ENCODE assay signal across 8 mouse cellular contexts in genomic region chr5:136714879-136715278, GRCm38 (mm10). TPM values are rescaled to one million over a fixed set of nuclear protein-coding genes. Genes with fewer than 3 reads are reported as not detected.
A peak's percentile ranks its signal among the peaks of the same experiment; 100 is the strongest.
DNase-seq lines count a peak whose midpoint lies in the region; ATAC-seq and TF ChIP-seq lines count a peak whose summit lies in the region.

No protein-coding gene starts in this region.

- no peaks in the 10 kb centered on the region for H3K9me3 ChIP-seq in forebrain, postnatal 0 days (ENCODE audit: low read length)
- H3K9me3 ChIP-seq in limb, embryonic 12.5 days, result no peaks in the 10 kb centered on the region

- peak overlapping the region; percentile 11; the same call in 1 of the 2 replicates for H3K4me3 ChIP-seq in forebrain, postnatal 0 days (ENCODE audit: low read depth, low read length)
- 0 out of 2 replicates have a peak overlapping the region, but pooled peaks have one; percentile 15 for H3K4me3 ChIP-seq in limb, embryonic 12.5 days (replicated peaks)

- H3K9ac ChIP-seq in forebrain, postnatal 0 days, result 0 out of 2 replicates have a peak overlapping the region, but pooled peaks have one; percentile 47
- no peak overlapping the region for H3K9ac ChIP-seq in limb, embryonic 12.5 days (replicated peaks)

- 23% methylated on average over 11 of the region's 11 CpGs for WGBS in forebrain, postnatal 0 days
- WGBS in limb, embryonic 12.5 days, result 21% methylated on average over 11 of the region's 11 CpGs

- intact Hi-C loops in gastrocnemius, postnatal 14 days (cut with DNase I; ENCODE audit: low total_unique reads), result no loop called here

- H3K27me3 ChIP-seq in forebrain, postnatal 0 days (ENCODE audit: insufficient read depth, low read length), result no peaks in the 10 kb centered on the region
- H3K27me3 ChIP-seq in limb, embryonic 12.5 days, result peaks cover 25% of the 10 kb centered on the region

- peak; percentile 76 for TF ChIP-seq CTCF in forebrain, postnatal 0 days (IDR thresholded peaks at IDR 0.05; ENCODE audit: low read depth)

- 0 out of 2 replicates have a peak, but pooled peaks have one; percentile 27 for ATAC-seq in forebrain, postnatal 0 days
- no peak for ATAC-seq in limb, embryonic 12.5 days (ENCODE audit: insufficient number of reproducible peaks, insufficient read depth, low FRiP score, low TSS enrichment, low read depth)

- no peaks in the 10 kb centered on the region for H3K36me3 ChIP-seq in forebrain, postnatal 0 days (ENCODE audit: insufficient read depth)
- H3K36me3 ChIP-seq in limb, embryonic 12.5 days, result no peaks in the 10 kb centered on the region

- no peak overlapping the region for H3K27ac ChIP-seq in forebrain, postnatal 0 days (ENCODE audit: low read depth, low read length)
- no peak overlapping the region for H3K27ac ChIP-seq in limb, embryonic 12.5 days

- H3K4me1 ChIP-seq in forebrain, postnatal 0 days (ENCODE audit: insufficient read depth), result peaks cover 6% of the 10 kb centered on the region; the same call in 1 of the 2 replicates
- peaks cover 33% of the 10 kb centered on the region for H3K4me1 ChIP-seq in limb, embryonic 12.5 days (replicated peaks)

- DNase-seq in gastrocnemius, postnatal 14 days, result peak; percentile 31
- DNase-seq in gastrocnemius, postnatal 4 days (ENCODE audit: low spot score in 2 of 2), result no peak
- DNase-seq in A20 (ENCODE audit: low read depth, low spot score), result peak; percentile 62
- peak; percentile 50 for DNase-seq in c-Kit-positive CD71-negative TER-119-negative erythroid progenitor cells, embryonic 14.5 days (ENCODE audit: low read depth)
- DNase-seq in forebrain, postnatal 0 days, result peak; percentile 74
- DNase-seq in naive thymus-derived CD4-positive, alpha-beta T cell, adult 2 months (ENCODE audit: low read depth), result peak; percentile 43
- DNase-seq in thymus, postnatal 4 days, result peak; percentile 92

- peak overlapping the region; percentile 39 for H3K4me2 ChIP-seq in forebrain, postnatal 0 days (ENCODE audit: low read depth)
- H3K4me2 ChIP-seq in limb, embryonic 12.5 days, result peak overlapping the region; percentile 42

RNA-seq across cellular contexts. Expression of gene Myl10, which starts 21.9 kb away (rescaled TPM):
- total RNA-seq in gastrocnemius, postnatal 14 days (2021), result 1 to 10 TPM; 6.0 to 7.3 TPM
- total RNA-seq in gastrocnemius, postnatal 4 days (2021), result 1 to 10 TPM; 7.8 to 8.1 TPM
- total RNA-seq in forebrain, postnatal 0 days (2014; rRNA removed), result not detected in 2 replicates
- not detected in 2 replicates for polyA plus RNA-seq in forebrain, postnatal 0 days (2015; fragmentation: Nextera tagmentation; extraction: Ambion mirVana)
- not detected in 2 replicates for polyA plus RNA-seq in limb, embryonic 12.5 days (2016; fragmentation: Nextera tagmentation; extraction: Ambion mirVana)

Comparison
In these comparisons a context has a peak if more than half of its experiments do, and no peak if none do; other contexts are left out.
1. DNase-seq: peak in gastrocnemius, postnatal 14 days (single experiment), A20 (single experiment), c-Kit-positive CD71-negative TER-119-negative erythroid progenitor cells, embryonic 14.5 days (single experiment), forebrain, postnatal 0 days (single experiment), naive thymus-derived CD4-positive, alpha-beta T cell, adult 2 months (single experiment) and thymus, postnatal 4 days (single experiment); none in gastrocnemius, postnatal 4 days (0 of 2).